Mouse (Mus musculus): Measurements from ENCODE around the gene Slc2a4. TPM values are rescaled to one million over a fixed set of nuclear protein-coding genes. Genes with fewer than 3 reads are reported as not detected.

The Slc2a4 gene
- 1.4 TPM for polyA plus RNA-seq (2015; fragmentation: Illumina TruSeq; extraction: RNeasy Lipid Tissue Mini Kit (QIAGEN cat#74804); ENCODE audit: low read depth, low replicate concordance)

DNA sequence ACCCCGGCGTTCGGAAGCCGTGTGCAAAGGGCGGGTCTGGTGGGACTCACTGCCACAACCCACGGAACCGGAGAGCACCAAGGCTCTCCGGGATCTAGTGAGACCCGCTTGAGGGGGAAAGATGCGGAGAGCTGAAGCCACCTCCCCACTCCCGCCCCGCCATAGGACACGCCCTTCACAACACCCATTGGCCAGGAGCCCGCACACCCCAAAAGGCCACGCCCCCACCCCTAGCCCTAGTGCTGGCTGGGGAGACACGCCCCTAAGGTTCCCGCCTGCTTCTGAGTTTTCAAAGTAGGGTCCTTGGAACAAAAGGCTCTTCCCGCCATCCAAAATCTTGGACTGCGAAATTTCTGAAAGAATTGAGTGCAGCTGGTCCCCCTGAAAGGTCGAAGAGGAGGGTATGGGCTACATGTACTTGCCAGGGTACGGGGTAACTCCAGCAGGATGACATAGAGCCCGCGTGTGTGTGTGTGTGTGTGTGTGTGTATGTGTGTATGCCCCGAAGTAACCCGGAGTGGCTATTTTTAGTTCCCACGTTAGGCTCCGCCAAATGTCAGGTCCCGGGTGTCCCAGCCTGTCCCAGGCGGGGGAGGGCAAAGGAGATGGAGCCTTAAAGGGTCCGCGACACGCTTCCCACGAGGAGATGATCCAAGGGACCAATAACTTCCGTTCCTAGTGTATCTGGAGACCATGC, at the start of gene Slc2a4:
TSS of gene Slc2a4 (minus strand) at position 123 of the 697 bp plus-strand sequence.

GRCm38 (mm10) chr11:69995391-69995960, 47.5 kb upstream of the Slc2a4 start, which contains the start of gene Phf23:
Gene Phf23, plus strand, starts transcription at chr11:69995777.

DNA sequence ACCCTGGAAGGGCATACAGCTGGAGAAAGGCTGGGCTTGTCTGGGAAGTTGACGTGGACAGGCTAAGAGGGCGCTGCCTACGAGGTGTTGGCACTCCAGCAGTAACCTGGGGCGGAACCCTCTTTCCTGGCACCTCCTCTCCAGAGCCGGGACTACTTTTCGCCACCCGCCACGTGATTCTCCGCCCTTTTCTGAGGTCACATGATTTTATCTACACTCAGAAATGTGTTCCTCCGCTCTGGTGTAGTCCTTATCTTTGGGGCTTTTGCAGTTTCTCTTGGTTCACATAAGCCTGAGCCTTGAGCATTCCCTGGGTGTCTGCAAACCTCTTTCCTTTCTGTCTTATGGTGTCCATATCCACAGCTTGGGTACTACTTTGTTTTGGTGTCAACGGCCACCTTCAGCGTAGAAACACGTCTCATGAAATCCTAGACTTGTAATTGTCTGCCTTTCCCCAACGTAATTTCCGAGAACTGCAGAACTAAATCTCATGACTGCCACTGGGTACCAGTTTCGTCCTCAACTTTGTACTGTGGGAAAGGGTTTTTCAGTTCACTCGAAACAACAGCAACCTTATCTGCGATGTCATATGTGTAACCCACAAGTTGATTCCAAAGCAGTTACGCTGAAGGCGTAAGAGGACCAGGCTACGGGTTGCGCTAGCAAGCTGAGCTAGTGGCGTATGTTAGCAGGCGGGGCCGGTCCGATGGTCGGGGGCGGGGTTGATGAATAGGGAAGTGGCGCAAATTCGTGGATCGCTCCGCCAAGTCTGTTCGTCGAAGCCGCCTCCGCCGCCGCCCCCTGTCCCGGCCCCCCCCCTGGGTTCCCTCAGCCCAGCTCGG, 43.1 kb upstream of the Slc2a4 start, which contains the start of gene Gabarap:
TSS of gene Gabarap (plus strand) at position 294 of the 842 bp plus-strand sequence.

GRCm38 (mm10) chr11:69982225-69982624, 34.2 kb upstream of the Slc2a4 start, which contains the start of gene Elp5:
Gene Elp5, minus strand, starts transcription at chr11:69982517.

DNA sequence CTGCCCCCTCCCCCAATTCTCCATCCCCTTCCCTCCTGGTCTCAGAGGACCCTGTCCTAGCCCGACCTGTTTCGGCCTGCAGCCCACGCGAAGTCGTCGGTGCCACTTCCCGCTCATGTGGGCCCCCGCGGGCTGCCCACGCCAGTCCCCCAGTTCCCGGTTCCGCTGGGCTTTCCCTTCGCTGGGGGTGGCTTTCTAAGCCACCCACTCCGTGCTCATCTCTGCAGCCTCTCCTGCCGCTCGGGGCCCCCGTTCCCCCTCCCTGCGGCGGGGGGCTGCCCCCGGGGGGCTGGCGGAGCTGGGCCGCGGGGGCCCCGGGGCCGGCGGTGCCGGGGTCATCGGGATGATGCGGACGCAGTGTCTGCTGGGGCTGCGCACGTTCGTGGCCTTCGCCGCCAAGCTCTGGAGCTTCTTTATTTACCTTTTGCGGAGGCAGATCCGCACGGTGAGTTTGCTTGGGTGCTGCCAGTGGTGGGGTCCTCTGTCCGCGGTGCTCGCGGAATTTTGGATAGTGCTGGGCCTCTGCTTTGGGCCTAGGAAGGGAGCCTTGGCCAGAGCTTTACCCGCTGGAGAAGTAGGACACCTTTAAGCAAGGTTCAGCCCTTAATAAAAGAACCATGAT, 33.3 kb upstream of the Slc2a4 start, which contains the start of gene Ctdnep1:
TSS of gene Ctdnep1 (plus strand) at position 16 of the 622 bp plus-strand sequence.

GRCm38 (mm10) chr11:69964650-69965270, 16.8 kb upstream of the Slc2a4 start, which contains the start of gene Cldn7:
Gene Cldn7, plus strand, starts transcription at chr11:69964779.

GRCm38 (mm10) chr11:69935137-69935879, 12.7 kb downstream of the Slc2a4 start, which contains the start of gene Ybx2:
Gene Ybx2, plus strand, starts transcription at chr11:69935796.

GRCm38 (mm10) chr11:69921114-69922011, 26.6 kb downstream of the Slc2a4 start, which contains the start of gene Eif5a:
Gene Eif5a, minus strand, starts transcription at chr11:69921958.

GRCm38 (mm10) chr11:69913554-69914371, 34.2 kb downstream of the Slc2a4 start, which contains the start of gene Gps2:
Gene Gps2, plus strand, starts transcription at chr11:69913888.

GRCm38 (mm10) chr11:69900471-69901405, 47.2 kb downstream of the Slc2a4 start, which contains the start of the genes 2810408A11Rik and Neurl4:
Gene 2810408A11Rik, minus strand, starts transcription at chr11:69900987.
Gene Neurl4, plus strand, starts transcription at chr11:69901072.

GRCm38 (mm10) chr11:69895291-69895690, 52.7 kb downstream of the Slc2a4 start, which contains the start of gene Acap1:
Gene Acap1, minus strand, starts transcription at chr11:69895539.

Other genes with a start within 250 kb of the Slc2a4 start
- gene Polr2a, start 189.6 kb downstream of the Slc2a4 start, polyA plus RNA-seq (2015; fragmentation: Illumina TruSeq; extraction: RNeasy Lipid Tissue Mini Kit (QIAGEN cat#74804); ENCODE audit: low read depth, low replicate concordance), result 26.2 TPM
- not detected for gene Slc35g3, start 186.2 kb downstream of the Slc2a4 start, polyA plus RNA-seq (2015; fragmentation: Illumina TruSeq; extraction: RNeasy Lipid Tissue Mini Kit (QIAGEN cat#74804); ENCODE audit: low read depth, low replicate concordance)
- 61.8 TPM for gene Zbtb4, start 182.3 kb downstream of the Slc2a4 start, polyA plus RNA-seq (2015; fragmentation: Illumina TruSeq; extraction: RNeasy Lipid Tissue Mini Kit (QIAGEN cat#74804); ENCODE audit: low read depth, low replicate concordance)
- 0.61 TPM for gene Chrnb1, start 152.2 kb downstream of the Slc2a4 start, polyA plus RNA-seq (2015; fragmentation: Illumina TruSeq; extraction: RNeasy Lipid Tissue Mini Kit (QIAGEN cat#74804); ENCODE audit: low read depth, low replicate concordance)
- 16.9 TPM for gene Fgf11, start 146.3 kb downstream of the Slc2a4 start, polyA plus RNA-seq (2015; fragmentation: Illumina TruSeq; extraction: RNeasy Lipid Tissue Mini Kit (QIAGEN cat#74804); ENCODE audit: low read depth, low replicate concordance)
- gene Tmem102, start 142.6 kb downstream of the Slc2a4 start, polyA plus RNA-seq (2015; fragmentation: Illumina TruSeq; extraction: RNeasy Lipid Tissue Mini Kit (QIAGEN cat#74804); ENCODE audit: low read depth, low replicate concordance), result not detected
- gene Gm39566, start 132.9 kb downstream of the Slc2a4 start, polyA plus RNA-seq (2015; fragmentation: Illumina TruSeq; extraction: RNeasy Lipid Tissue Mini Kit (QIAGEN cat#74804); ENCODE audit: low read depth, low replicate concordance), result not detected
- gene Spem2, start 129.7 kb downstream of the Slc2a4 start, polyA plus RNA-seq (2015; fragmentation: Illumina TruSeq; extraction: RNeasy Lipid Tissue Mini Kit (QIAGEN cat#74804); ENCODE audit: low read depth, low replicate concordance), result not detected
- not detected for gene Spem1, start 126.0 kb downstream of the Slc2a4 start, polyA plus RNA-seq (2015; fragmentation: Illumina TruSeq; extraction: RNeasy Lipid Tissue Mini Kit (QIAGEN cat#74804); ENCODE audit: low read depth, low replicate concordance)
- gene Nlgn2, start 110.4 kb downstream of the Slc2a4 start, polyA plus RNA-seq (2015; fragmentation: Illumina TruSeq; extraction: RNeasy Lipid Tissue Mini Kit (QIAGEN cat#74804); ENCODE audit: low read depth, low replicate concordance), result 101 TPM
- 280 TPM for gene Tmem256, start 109.7 kb downstream of the Slc2a4 start, polyA plus RNA-seq (2015; fragmentation: Illumina TruSeq; extraction: RNeasy Lipid Tissue Mini Kit (QIAGEN cat#74804); ENCODE audit: low read depth, low replicate concordance)
- 18.8 TPM for gene Plscr3, start 101.8 kb downstream of the Slc2a4 start, polyA plus RNA-seq (2015; fragmentation: Illumina TruSeq; extraction: RNeasy Lipid Tissue Mini Kit (QIAGEN cat#74804); ENCODE audit: low read depth, low replicate concordance)
- not detected for gene Tnk1, start 89.5 kb downstream of the Slc2a4 start, polyA plus RNA-seq (2015; fragmentation: Illumina TruSeq; extraction: RNeasy Lipid Tissue Mini Kit (QIAGEN cat#74804); ENCODE audit: low read depth, low replicate concordance)
- not detected for gene Tmem95, start 70.2 kb downstream of the Slc2a4 start, polyA plus RNA-seq (2015; fragmentation: Illumina TruSeq; extraction: RNeasy Lipid Tissue Mini Kit (QIAGEN cat#74804); ENCODE audit: low read depth, low replicate concordance)
- gene Kctd11, start 66.8 kb downstream of the Slc2a4 start, polyA plus RNA-seq (2015; fragmentation: Illumina TruSeq; extraction: RNeasy Lipid Tissue Mini Kit (QIAGEN cat#74804); ENCODE audit: low read depth, low replicate concordance), result 1.7 TPM
- not detected for gene Acap1, start 52.6 kb downstream of the Slc2a4 start, polyA plus RNA-seq (2015; fragmentation: Illumina TruSeq; extraction: RNeasy Lipid Tissue Mini Kit (QIAGEN cat#74804); ENCODE audit: low read depth, low replicate concordance)
- gene 2810408A11Rik, start 47.2 kb downstream of the Slc2a4 start, polyA plus RNA-seq (2015; fragmentation: Illumina TruSeq; extraction: RNeasy Lipid Tissue Mini Kit (QIAGEN cat#74804); ENCODE audit: low read depth, low replicate concordance), result 0.33 TPM
- gene Neurl4, start 47.1 kb downstream of the Slc2a4 start, polyA plus RNA-seq (2015; fragmentation: Illumina TruSeq; extraction: RNeasy Lipid Tissue Mini Kit (QIAGEN cat#74804); ENCODE audit: low read depth, low replicate concordance), result 63.2 TPM
- gene Gps2, start 34.3 kb downstream of the Slc2a4 start, polyA plus RNA-seq (2015; fragmentation: Illumina TruSeq; extraction: RNeasy Lipid Tissue Mini Kit (QIAGEN cat#74804); ENCODE audit: low read depth, low replicate concordance), result 35.4 TPM
- 640 TPM for gene Eif5a, start 26.2 kb downstream of the Slc2a4 start, polyA plus RNA-seq (2015; fragmentation: Illumina TruSeq; extraction: RNeasy Lipid Tissue Mini Kit (QIAGEN cat#74804); ENCODE audit: low read depth, low replicate concordance)
- 4.8 TPM for gene Ybx2, start 12.4 kb downstream of the Slc2a4 start, polyA plus RNA-seq (2015; fragmentation: Illumina TruSeq; extraction: RNeasy Lipid Tissue Mini Kit (QIAGEN cat#74804); ENCODE audit: low read depth, low replicate concordance)
- not detected for gene Cldn7, start 16.6 kb upstream of the Slc2a4 start, polyA plus RNA-seq (2015; fragmentation: Illumina TruSeq; extraction: RNeasy Lipid Tissue Mini Kit (QIAGEN cat#74804); ENCODE audit: low read depth, low replicate concordance)
- 108 TPM for gene Ctdnep1, start 33.0 kb upstream of the Slc2a4 start, polyA plus RNA-seq (2015; fragmentation: Illumina TruSeq; extraction: RNeasy Lipid Tissue Mini Kit (QIAGEN cat#74804); ENCODE audit: low read depth, low replicate concordance)
- gene Elp5, start 34.3 kb upstream of the Slc2a4 start, polyA plus RNA-seq (2015; fragmentation: Illumina TruSeq; extraction: RNeasy Lipid Tissue Mini Kit (QIAGEN cat#74804); ENCODE audit: low read depth, low replicate concordance), result 115 TPM
- 346 TPM for gene Gabarap, start 43.0 kb upstream of the Slc2a4 start, polyA plus RNA-seq (2015; fragmentation: Illumina TruSeq; extraction: RNeasy Lipid Tissue Mini Kit (QIAGEN cat#74804); ENCODE audit: low read depth, low replicate concordance)
- gene Phf23, start 47.6 kb upstream of the Slc2a4 start, polyA plus RNA-seq (2015; fragmentation: Illumina TruSeq; extraction: RNeasy Lipid Tissue Mini Kit (QIAGEN cat#74804); ENCODE audit: low read depth, low replicate concordance), result 56.1 TPM
- gene Dvl2, start 52.4 kb upstream of the Slc2a4 start, polyA plus RNA-seq (2015; fragmentation: Illumina TruSeq; extraction: RNeasy Lipid Tissue Mini Kit (QIAGEN cat#74804); ENCODE audit: low read depth, low replicate concordance), result 17.5 TPM
- gene Acadvl, start 67.2 kb upstream of the Slc2a4 start, polyA plus RNA-seq (2015; fragmentation: Illumina TruSeq; extraction: RNeasy Lipid Tissue Mini Kit (QIAGEN cat#74804); ENCODE audit: low read depth, low replicate concordance), result 53.6 TPM
- 491 TPM for gene Dlg4, start 68.8 kb upstream of the Slc2a4 start, polyA plus RNA-seq (2015; fragmentation: Illumina TruSeq; extraction: RNeasy Lipid Tissue Mini Kit (QIAGEN cat#74804); ENCODE audit: low read depth, low replicate concordance)
- 2.2 TPM for gene Asgr1, start 105.9 kb upstream of the Slc2a4 start, polyA plus RNA-seq (2015; fragmentation: Illumina TruSeq; extraction: RNeasy Lipid Tissue Mini Kit (QIAGEN cat#74804); ENCODE audit: low read depth, low replicate concordance)
- not detected for gene Asgr2, start 144.5 kb upstream of the Slc2a4 start, polyA plus RNA-seq (2015; fragmentation: Illumina TruSeq; extraction: RNeasy Lipid Tissue Mini Kit (QIAGEN cat#74804); ENCODE audit: low read depth, low replicate concordance)
- gene Mgl2, start 182.1 kb upstream of the Slc2a4 start, polyA plus RNA-seq (2015; fragmentation: Illumina TruSeq; extraction: RNeasy Lipid Tissue Mini Kit (QIAGEN cat#74804); ENCODE audit: low read depth, low replicate concordance), result 0.80 TPM
- 1.3 TPM for gene Clec10a, start 208.0 kb upstream of the Slc2a4 start, polyA plus RNA-seq (2015; fragmentation: Illumina TruSeq; extraction: RNeasy Lipid Tissue Mini Kit (QIAGEN cat#74804); ENCODE audit: low read depth, low replicate concordance)